Mouse (Mus musculus): Measurements from ENCODE around the gene Pcsk6.

- TF ChIP-seq CTCF (IDR thresholded peaks at IDR 0.05; ENCODE audit: low read depth, low read length) = no peak
- TF ChIP-seq GATA1 (IDR thresholded peaks at IDR 0.05; ENCODE audit: borderline replicate concordance, low read length) = no peak
- TF ChIP-seq TAL1 (conservative IDR thresholded peaks at IDR 0.05; ENCODE audit: low read depth, low read length) = no peak
Observed at GRCm38 (mm10) chr7:65906528-65907272, 45.2 kb downstream of the Pcsk6 start.
